Mouse (Mus musculus) retina, postnatal 7 days (tissue): Measurements from ENCODE around the gene Sdhb.

Source experiments
- DNase-seq: peaks from one replicate; pipeline ENCODE4 v3.0.0-alpha.2; 2012; ENCODE audit warnings: low read depth, low spot score

Sdhb gene

DNA sequence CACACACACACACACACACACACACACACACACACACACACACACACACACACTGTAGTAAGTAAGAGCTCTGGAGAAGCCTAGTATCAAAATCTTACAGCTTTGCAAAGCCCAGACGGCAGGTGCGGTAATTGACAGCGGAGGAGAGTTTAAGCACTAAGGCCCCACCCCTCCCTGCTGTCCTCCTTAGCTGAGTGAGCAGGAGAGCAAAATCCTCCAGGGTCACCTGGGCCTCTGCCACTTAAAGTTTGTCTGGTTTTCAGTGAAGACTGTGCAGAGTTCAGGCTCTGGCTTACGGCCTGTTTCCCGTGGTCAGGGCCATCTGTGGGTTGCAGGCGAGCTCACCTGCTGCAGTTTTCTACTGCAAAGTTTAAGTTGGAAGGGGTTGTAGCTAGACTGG is 12.5 kb upstream of the Sdhb start:
- no peak for DNase-seq

DNA sequence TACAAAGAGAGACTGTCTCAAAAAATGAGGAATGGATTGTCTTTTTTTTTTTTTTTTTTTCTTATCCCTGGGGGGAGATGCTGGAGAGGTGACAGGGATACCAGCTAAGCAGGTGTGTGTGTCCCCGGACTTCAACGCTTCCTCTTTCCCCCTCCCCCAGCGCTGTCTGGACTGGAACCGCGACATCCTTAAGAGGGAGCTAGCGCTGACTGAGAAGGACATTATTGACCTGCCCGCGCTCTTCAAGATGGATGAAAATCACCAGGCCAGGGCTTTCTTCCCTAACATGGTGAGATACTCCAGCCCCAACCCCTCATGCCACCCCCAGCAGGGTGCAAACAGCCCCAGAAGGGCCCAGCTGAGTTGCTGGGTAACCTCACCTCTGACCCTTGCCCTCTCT is 12.0 kb upstream of the Sdhb start:
- DNase-seq = no peak

GRCm38 (mm10) chr4:140949616-140950015 is 11.4 kb upstream of the Sdhb start:
- DNase-seq = no peak

GRCm38 (mm10) chr4:140950574-140950973 is 10.4 kb upstream of the Sdhb start:
- DNase-seq = no peak

GRCm38 (mm10) chr4:140951861-140952641 is 9.0 kb upstream of the Sdhb start:
- DNase-seq = no peak

- no peak for DNase-seq
Measured at GRCm38 (mm10) chr4:140957131-140957702, 3.8 kb upstream of the Sdhb start.

GRCm38 (mm10) chr4:140957725-140958124 is 3.3 kb upstream of the Sdhb start:
- DNase-seq = peak; percentile 77

GRCm38 (mm10) chr4:140958319-140958718 is 2.7 kb upstream of the Sdhb start:
- DNase-seq = no peak

GRCm38 (mm10) chr4:140959128-140959679 is 1.8 kb upstream of the Sdhb start:
- no peak for DNase-seq

DNA sequence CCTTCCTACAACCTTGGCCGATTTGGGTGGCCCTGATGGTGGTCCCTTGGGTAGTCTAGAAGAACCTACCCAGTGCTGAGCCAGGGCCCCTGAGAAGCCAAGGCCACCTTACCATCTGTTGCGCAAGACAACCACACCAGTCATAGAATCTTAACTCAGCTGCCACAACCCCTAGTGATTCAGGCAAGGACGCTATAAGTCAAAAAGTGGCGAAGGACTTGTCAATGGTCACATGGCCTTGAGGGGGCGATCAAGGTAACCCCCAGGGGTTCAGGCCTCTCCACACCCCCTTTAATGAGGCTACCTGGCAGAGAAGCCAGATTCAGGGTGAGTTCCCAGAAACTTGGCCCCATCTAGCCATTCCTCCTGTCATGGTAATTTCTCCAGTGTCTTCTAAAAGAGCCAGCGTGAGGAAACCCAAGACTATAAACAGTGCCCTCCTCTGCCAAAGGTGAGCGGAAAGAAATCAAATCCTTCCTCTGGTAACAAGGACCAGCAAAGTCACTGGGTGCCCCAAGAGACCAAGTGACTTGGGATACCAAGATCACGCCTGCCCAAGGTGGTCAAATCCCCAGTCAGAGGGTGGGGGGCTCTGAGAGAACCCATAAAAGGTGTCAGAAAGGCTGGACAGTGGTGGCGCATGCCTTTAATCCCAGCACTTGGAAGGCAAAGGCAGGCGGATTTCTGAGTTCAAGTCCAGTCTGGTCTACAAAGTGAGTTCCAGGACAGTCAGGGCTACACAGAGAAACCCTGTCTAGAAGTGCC is 1.1 kb upstream of the Sdhb start:
- no peak for DNase-seq

DNA sequence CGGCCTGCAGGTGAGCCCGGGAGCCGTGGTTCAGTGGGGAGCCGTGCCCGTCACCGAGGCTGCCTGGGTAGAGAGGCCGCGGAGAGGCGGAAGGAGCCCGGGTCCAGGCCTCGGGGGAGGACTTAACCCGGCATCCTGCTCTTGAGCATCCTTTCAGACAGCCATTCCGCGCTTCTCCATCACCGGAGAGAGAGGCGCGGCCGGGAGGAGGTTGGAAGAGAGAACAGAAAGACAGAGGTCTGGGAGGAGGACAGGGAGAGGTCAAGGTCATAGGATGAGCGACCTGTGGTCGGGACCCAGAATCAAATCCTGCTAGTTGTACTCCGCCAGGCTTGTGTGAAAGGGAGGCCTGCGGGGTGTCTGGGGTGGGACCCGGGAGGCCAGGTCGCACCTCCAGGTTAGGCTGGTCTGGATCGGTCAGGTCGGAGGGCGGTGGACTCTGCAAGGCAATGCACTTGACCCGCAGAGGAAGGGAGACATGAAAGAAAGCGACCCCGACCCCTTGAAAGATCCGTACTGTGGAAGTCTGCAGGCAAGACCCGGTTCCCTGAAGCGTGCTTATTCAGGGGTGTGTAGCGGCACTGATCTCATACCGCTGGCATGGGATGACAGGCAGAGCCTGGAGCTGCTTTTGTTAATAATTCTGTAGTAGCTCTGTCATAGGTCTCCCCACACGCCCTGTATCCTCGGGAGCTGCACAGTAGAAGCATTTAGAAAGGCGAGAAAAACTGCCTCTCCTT is 634 bp downstream of the Sdhb start:
- no peak for DNase-seq

GRCm38 (mm10) chr4:140962207-140962909 is 1.4 kb downstream of the Sdhb start:
- no peak for DNase-seq

DNA sequence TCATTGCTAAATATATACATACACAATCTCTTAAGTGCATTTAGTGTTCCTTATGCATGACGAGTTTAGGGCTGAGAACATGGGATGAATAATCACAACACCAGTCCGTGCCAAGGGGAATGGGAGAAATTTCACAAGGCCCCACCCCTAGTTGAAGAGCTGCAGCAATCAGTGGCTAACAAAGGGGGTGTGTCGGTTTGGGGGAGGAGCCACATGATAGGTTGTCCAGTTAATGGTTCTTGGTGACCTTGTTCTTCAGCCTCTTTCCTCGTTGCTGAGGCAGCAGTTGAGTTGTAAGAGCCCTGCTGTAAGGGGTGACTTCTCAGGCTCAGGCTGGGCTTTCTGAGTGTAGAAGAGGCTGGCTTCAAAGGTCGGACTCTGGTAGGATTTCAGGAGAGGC is 1.9 kb downstream of the Sdhb start:
- no peak for DNase-seq

GRCm38 (mm10) chr4:140963941-140964597 is 3.1 kb downstream of the Sdhb start:
- DNase-seq = no peak

DNA sequence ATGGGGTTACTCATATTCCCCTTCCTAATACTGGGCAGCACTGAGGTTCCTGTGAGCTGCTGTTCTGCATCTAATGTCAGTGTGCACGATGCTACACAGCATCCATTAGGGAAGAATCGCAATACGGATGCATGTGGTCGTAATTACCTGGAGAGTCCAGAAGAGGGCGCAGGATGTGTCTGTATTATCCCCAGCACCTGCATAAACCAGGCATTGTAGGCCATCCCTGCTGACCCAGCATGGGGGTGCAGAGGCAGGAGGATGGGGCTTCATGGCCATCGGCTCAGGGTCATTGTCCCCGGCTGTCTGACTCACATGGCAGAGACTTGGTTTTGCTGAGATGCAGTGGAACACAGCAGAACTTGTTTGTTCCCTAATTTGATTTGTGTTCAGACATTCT is 3.6 kb downstream of the Sdhb start:
- DNase-seq = peak; percentile 65

GRCm38 (mm10) chr4:140967386-140968159 is 6.6 kb downstream of the Sdhb start:
- no peak for DNase-seq

- DNase-seq = no peak
Measured at GRCm38 (mm10) chr4:140971691-140972090, 10.7 kb downstream of the Sdhb start.

DNA sequence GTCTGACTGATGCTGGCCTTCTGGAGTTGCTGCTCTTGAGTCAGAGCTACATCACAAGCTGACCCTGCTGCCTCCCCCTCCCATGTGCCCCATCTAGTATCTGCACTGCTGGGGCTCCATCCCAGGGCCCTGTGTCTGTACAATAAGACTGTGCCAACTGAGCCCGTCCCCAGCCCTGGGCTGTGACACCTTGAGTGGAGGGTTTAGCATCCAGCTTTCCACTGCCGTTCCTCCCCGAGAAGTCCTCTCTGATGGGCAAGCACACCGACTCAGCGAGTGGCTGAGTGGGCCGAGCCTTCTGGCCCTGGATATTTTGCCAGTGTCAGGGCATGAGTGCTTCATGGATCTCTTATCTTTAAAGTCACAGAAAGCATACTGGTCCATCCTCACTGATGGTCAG is 13.4 kb downstream of the Sdhb start:
- DNase-seq = no peak

DNA sequence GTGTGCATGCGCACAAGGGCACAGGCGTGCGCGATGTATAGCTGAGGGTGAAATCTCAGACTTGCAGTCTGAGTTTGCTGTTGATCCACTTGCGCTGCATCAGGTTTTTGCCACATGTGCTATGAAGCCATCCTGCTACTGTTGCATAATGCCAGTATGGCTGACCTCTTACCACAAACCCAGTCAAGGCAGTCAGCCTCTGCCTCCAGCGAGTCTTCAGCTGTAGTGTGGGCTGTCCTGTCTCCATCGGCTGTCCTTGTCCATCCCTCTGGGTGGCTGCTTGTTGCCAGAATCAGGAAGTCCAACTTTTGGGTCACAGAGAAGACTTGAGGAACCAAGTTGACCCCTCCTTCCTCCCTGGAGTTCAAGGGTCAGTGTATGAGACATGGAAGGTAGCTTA is 14.4 kb downstream of the Sdhb start:
- no peak for DNase-seq

GRCm38 (mm10) chr4:140977278-140977677 is 16.3 kb downstream of the Sdhb start:
- DNase-seq = no peak
